Mouse (Mus musculus): ENCODE data around the gene Nme4.

DNA sequence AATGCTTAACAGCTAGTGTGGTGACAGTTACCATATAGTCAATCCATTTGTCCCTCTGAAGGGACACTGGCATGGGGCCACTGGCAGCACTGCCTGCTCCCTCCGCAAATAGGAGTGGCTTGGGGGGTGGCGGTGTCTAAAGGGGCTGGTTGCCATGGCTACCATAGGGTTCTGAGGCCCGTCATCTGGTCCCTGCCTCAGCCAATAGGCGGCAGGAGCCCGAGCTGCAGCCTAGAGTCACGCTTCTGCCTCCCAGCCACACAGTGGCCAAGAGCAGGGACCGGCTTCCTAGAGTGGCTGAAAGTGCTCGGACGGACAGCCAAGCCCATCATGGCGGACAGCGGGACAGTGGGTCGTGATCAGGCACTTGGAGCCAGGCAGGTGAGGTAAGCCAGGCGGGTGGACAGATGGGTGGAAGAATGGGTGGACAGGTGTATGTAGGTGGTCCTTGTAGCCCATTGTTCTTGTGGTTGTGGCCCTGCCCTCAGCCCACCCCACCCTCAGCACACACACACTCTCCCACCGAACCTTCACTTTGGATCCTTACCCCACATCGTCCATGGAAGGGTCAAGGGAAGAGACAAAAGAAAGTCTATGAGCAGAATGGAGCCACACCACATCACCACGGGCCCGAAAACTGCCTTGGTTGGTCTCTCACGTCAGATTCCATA is 35.8 kb upstream of the Nme4 start:
- TF ChIP-seq CTCF (IDR thresholded peaks at IDR 0.05; ENCODE audit: low read depth) (no peak), EP300 (optimal IDR thresholded peaks at IDR 0.05) (no peak)
